Mouse (Mus musculus) liver, embryonic 14.5 days (tissue): Measurements from ENCODE around the gene Hmbs.

Experiments
- CTCF ChIP-seq: IDR thresholded peaks from 2 replicates; pipeline ENCODE4 v1.5.1; 2016; ENCODE audit warnings: antibody characterized with exemption, low read depth, control low read depth
- EP300 ChIP-seq: IDR thresholded peaks from 2 replicates; pipeline ENCODE4 v1.6.1; 2016; ENCODE audit warnings: antibody characterized with exemption, low read depth

DNA sequence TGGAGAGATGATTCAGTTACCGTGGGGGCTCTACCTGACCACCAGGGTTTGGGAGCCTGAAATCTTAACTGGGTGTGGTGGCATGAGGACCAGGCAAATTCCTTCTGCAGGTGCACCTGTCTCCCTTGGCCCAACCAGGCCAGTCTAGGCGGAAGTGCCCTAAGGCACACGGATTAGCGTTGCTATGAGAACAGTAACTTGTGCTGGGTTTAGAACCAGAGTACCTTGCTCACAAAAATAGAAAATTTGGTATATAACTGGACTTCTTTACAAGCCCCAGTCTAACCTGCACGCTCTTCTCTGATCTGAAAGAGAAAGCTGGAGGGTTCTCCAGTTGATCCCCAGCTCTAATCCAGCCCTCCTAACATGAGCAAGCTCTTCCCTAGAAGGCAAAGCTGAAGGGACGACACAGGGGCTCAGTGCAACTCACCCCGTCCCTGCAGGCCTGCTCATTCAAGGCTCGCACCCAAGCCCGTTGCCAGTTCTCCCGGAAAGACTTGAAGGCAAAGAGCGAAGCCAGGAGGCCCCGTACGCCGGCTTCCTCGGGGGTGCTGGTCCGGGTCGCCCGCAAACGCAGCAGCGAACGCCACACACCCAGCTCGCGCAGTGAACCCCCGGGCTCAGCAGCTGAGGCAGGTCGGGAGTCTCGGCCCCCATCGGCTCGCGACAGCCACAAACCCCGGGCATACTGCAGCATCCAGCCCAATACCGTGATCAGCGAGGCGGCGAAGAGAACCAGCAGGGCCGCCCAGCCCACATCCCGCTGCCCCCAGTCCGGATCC lies 24.7 kb downstream of the Hmbs start:
- TF ChIP-seq CTCF (no peak), EP300 (no peak)
